Mouse (Mus musculus): ENCODE data around the gene Dhh. TPM values are rescaled to one million over a fixed set of nuclear protein-coding genes. Genes with fewer than 3 reads are reported as not detected.

Dhh gene
- polyA plus RNA-seq, 1 experiment from 2014 or later = 2.4 TPM

- H3K4me2 ChIP-seq (ENCODE audit: low read depth, low read length) = no peak overlapping the region
- no peak overlapping the region for H3K27ac ChIP-seq (ENCODE audit: low read length)
- H3K9me3 ChIP-seq (ENCODE audit: control insufficient read depth, low read length) = no peaks in the 10 kb centered on the region
- no peak overlapping the region for H3K9ac ChIP-seq (ENCODE audit: low read length)
- no peaks in the 10 kb centered on the region for H3K27me3 ChIP-seq (ENCODE audit: control insufficient read depth, insufficient read depth, low read depth, low read length)
- ATAC-seq (ENCODE audit: low read depth) = no peak
- H3K4me1 ChIP-seq (replicated peaks; ENCODE audit: control insufficient read depth, insufficient read depth, low read length) = no peaks in the 10 kb centered on the region
- no peak overlapping the region for H3K4me3 ChIP-seq (ENCODE audit: low read length)
- 42% methylated on average over 8 of the region's 8 CpGs for WGBS
- no peaks in the 10 kb centered on the region for H3K36me3 ChIP-seq (ENCODE audit: control insufficient read depth, insufficient read depth, low read length)
Observed at GRCm38 (mm10) chr15:98886667-98887387, 11.5 kb downstream of the Dhh start.

- 61% methylated on average over 1 of the region's 1 CpGs for WGBS
- Histone ChIP-seq H3K4me2 (ENCODE audit: low read depth, low read length) (no peak overlapping the region), H3K36me3 (ENCODE audit: control insufficient read depth, insufficient read depth, low read length) (no peaks in the 10 kb centered on the region), H3K9me3 (ENCODE audit: control insufficient read depth, low read length) (no peaks in the 10 kb centered on the region), H3K4me3 (ENCODE audit: low read length) (no peak overlapping the region), H3K4me1 (replicated peaks; ENCODE audit: control insufficient read depth, insufficient read depth, low read length) (peaks cover 6% of the 10 kb centered on the region), H3K27ac (ENCODE audit: low read length) (no peak overlapping the region), H3K9ac (ENCODE audit: low read length) (no peak overlapping the region), H3K27me3 (ENCODE audit: control insufficient read depth, insufficient read depth, low read depth, low read length) (no peaks in the 10 kb centered on the region)
- no peak for ATAC-seq (ENCODE audit: low read depth)
Observed at GRCm38 (mm10) chr15:98884106-98884505, 14.2 kb downstream of the Dhh start.

DNA sequence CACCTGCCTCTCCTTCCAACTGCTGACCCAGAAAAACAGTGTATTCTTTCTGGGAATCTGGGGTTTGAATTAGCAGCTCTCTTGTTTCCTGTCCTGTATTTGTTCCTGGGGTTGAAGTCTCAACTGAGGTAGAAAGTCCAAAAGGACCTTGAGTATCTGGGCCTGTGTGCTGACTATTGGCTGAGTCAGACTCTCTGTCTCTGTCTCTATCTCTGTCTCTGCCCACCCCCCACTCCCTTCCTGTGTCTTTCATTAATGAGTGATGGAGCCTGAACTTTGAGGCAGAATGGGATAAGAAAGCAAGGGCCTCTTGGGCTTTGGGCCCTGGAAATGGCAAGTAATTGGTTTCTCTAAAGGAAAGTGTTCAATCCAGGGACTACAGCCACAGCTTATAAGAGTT lies 14.7 kb downstream of the Dhh start:
- no peak overlapping the region for H3K4me2 ChIP-seq (ENCODE audit: low read depth, low read length)
- H3K4me1 ChIP-seq (replicated peaks; ENCODE audit: control insufficient read depth, insufficient read depth, low read length) = peaks cover 6% of the 10 kb centered on the region
- no peaks in the 10 kb centered on the region for H3K36me3 ChIP-seq (ENCODE audit: control insufficient read depth, insufficient read depth, low read length)
- H3K27ac ChIP-seq (ENCODE audit: low read length) = no peak overlapping the region
- ATAC-seq (ENCODE audit: low read depth) = no peak
- no peaks in the 10 kb centered on the region for H3K9me3 ChIP-seq (ENCODE audit: control insufficient read depth, low read length)
- no peaks in the 10 kb centered on the region for H3K27me3 ChIP-seq (ENCODE audit: control insufficient read depth, insufficient read depth, low read depth, low read length)
- H3K4me3 ChIP-seq (ENCODE audit: low read length) = no peak overlapping the region
- no peak overlapping the region for H3K9ac ChIP-seq (ENCODE audit: low read length)

DNA sequence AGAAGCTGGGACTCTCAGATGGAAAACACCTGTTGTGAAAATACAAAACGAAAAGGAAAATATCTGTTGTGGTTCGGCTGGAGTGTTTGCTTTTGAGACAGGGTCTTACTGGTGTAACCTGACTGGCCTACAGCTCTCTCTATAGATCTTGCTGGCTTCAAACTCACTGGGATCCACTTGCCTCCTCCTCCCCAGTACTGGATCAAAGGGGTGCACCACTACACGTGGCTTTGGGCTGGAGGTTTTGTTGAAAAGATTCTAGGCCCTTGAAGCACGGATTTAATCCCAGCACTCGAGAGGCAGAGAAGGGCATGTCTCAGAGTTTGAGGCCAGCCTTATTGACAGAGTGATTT lies 16.7 kb downstream of the Dhh start:
- WGBS = 11% methylated on average over 5 of the region's 5 CpGs
- ATAC-seq (ENCODE audit: low read depth) = 0 out of 2 replicates have a peak, but pooled peaks have one; percentile 6

GRCm38 (mm10) chr15:98880978-98881655 lies 17.2 kb downstream of the Dhh start:
- Histone ChIP-seq H3K9ac (ENCODE audit: low read length) (peak overlapping the region; percentile 80), H3K36me3 (ENCODE audit: control insufficient read depth, insufficient read depth, low read length) (no peaks in the 10 kb centered on the region), H3K27me3 (ENCODE audit: control insufficient read depth, insufficient read depth, low read depth, low read length) (no peaks in the 10 kb centered on the region), H3K9me3 (ENCODE audit: control insufficient read depth, low read length) (no peaks in the 10 kb centered on the region), H3K4me1 (replicated peaks; ENCODE audit: control insufficient read depth, insufficient read depth, low read length) (peaks cover 6% of the 10 kb centered on the region), H3K27ac (ENCODE audit: low read length) (peak overlapping the region; percentile 82), H3K4me3 (ENCODE audit: low read length) (peak overlapping the region; percentile 85), H3K4me2 (ENCODE audit: low read depth, low read length) (peak overlapping the region; percentile 94)
- ATAC-seq (ENCODE audit: low read depth) = peak; percentile 99
- under 1% methylated on average over 47 of the region's 48 CpGs for WGBS

More for the DNA sequence above, 16.7 kb downstream of the Dhh start:
- Histone ChIP-seq H3K4me3 (ENCODE audit: low read length) (peak overlapping the region; percentile 85), H3K9me3 (ENCODE audit: control insufficient read depth, low read length) (no peaks in the 10 kb centered on the region), H3K36me3 (ENCODE audit: control insufficient read depth, insufficient read depth, low read length) (no peaks in the 10 kb centered on the region), H3K4me2 (ENCODE audit: low read depth, low read length) (peak overlapping the region; percentile 94), H3K9ac (ENCODE audit: low read length) (0 out of 2 replicates have a peak overlapping the region, but pooled peaks have one; percentile 5), H3K27ac (ENCODE audit: low read length) (no peak overlapping the region; the same call in 1 of the 2 replicates), H3K4me1 (replicated peaks; ENCODE audit: control insufficient read depth, insufficient read depth, low read length) (peaks cover 6% of the 10 kb centered on the region), H3K27me3 (ENCODE audit: control insufficient read depth, insufficient read depth, low read depth, low read length) (no peaks in the 10 kb centered on the region)

- no peaks in the 10 kb centered on the region for H3K27me3 ChIP-seq (ENCODE audit: control insufficient read depth, insufficient read depth, low read depth, low read length)
- no peak overlapping the region for H3K4me2 ChIP-seq (ENCODE audit: low read depth, low read length)
- no peak overlapping the region for H3K27ac ChIP-seq (ENCODE audit: low read length)
- no peaks in the 10 kb centered on the region for H3K36me3 ChIP-seq (ENCODE audit: control insufficient read depth, insufficient read depth, low read length)
- peaks cover 11% of the 10 kb centered on the region for H3K4me1 ChIP-seq (replicated peaks; ENCODE audit: control insufficient read depth, insufficient read depth, low read length)
- WGBS = 15% methylated on average over 3 of the region's 3 CpGs
- no peak overlapping the region for H3K9ac ChIP-seq (ENCODE audit: low read length)
- no peak for ATAC-seq (ENCODE audit: low read depth)
- no peaks in the 10 kb centered on the region for H3K9me3 ChIP-seq (ENCODE audit: control insufficient read depth, low read length)
- H3K4me3 ChIP-seq (ENCODE audit: low read length) = no peak overlapping the region
Observed at GRCm38 (mm10) chr15:98877331-98877730, 21.0 kb downstream of the Dhh start.

DNA sequence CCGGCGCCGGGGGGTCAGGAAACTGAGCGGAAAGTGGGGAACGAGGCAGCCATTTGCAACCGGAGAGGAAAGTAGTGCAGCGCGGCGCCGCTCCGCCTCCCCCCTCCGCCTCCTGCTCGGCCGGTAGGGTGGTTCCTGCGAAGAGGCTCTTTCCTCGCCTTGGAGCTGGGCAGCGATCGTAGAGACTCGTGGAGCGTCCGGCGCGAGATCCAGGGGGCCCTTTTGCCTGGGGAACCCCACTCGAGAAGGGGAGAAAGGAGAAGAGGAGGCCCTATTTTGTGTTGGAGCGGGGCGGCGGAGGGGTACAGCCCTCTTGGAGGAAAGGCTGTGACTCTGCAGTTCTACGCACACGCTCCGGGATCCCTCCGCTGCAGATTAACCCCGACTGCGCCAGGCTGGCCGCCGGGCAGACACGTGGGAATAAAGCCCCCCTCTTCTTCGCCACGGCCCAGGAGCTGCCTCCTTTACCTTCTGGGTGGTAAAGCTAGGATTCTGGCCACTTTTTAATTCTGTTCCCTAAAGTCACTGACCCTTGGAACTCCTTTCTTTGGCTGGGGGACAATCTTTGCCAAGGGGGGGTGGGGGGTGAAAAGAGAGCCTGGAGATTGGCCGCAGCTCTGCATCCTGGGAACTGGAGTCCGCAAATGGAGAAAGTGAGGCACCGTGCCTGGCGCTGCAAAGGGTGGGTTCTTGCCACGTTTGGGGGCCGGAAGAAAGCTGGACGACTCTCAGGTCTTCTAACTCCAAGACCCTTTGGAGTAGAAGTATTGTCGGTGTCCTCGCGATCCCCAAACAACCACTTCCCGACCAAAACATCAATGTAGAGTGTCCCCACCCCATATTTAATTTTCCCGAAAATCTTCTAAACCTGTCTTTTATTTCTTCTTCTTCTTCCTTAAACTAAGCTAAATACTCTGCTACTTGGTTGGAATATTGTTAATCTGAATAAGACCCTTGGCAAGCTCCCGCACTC lies 26.1 kb downstream of the Dhh start:
- H3K9ac ChIP-seq (ENCODE audit: low read length) = peak overlapping the region; percentile 91
- peaks cover 31% of the 10 kb centered on the region for H3K4me1 ChIP-seq (replicated peaks; ENCODE audit: control insufficient read depth, insufficient read depth, low read length)
- no peaks in the 10 kb centered on the region for H3K9me3 ChIP-seq (ENCODE audit: control insufficient read depth, low read length)
- H3K27ac ChIP-seq (ENCODE audit: low read length) = peak overlapping the region; percentile 96
- H3K36me3 ChIP-seq (ENCODE audit: control insufficient read depth, insufficient read depth, low read length) = no peaks in the 10 kb centered on the region
- 2% methylated on average over 50 of the region's 51 CpGs for WGBS
- no peaks in the 10 kb centered on the region for H3K27me3 ChIP-seq (ENCODE audit: control insufficient read depth, insufficient read depth, low read depth, low read length)
- H3K4me2 ChIP-seq (ENCODE audit: low read depth, low read length) = peak overlapping the region; percentile 93
- peak; percentile 76 for ATAC-seq (ENCODE audit: low read depth)
- peak overlapping the region; percentile 71 for H3K4me3 ChIP-seq (ENCODE audit: low read length)

- H3K9ac ChIP-seq (ENCODE audit: low read length) = peak within 1 kb of the TSS; percentile 91
- H3K4me2 ChIP-seq (ENCODE audit: low read depth, low read length) = peak within 1 kb of the TSS; percentile 93
- H3K36me3 ChIP-seq (ENCODE audit: control insufficient read depth, insufficient read depth, low read length) = peaks cover 4% of the 10 kb centered on the region
- H3K4me1 ChIP-seq (replicated peaks; ENCODE audit: control insufficient read depth, insufficient read depth, low read length) = peaks cover 35% of the 10 kb centered on the region
- H3K27ac ChIP-seq (ENCODE audit: low read length) = peak within 1 kb of the TSS; percentile 96
- no peaks in the 10 kb centered on the region for H3K27me3 ChIP-seq (ENCODE audit: control insufficient read depth, insufficient read depth, low read depth, low read length)
- no peaks in the 10 kb centered on the region for H3K9me3 ChIP-seq (ENCODE audit: control insufficient read depth, low read length)
- ATAC-seq (ENCODE audit: low read depth) = peak; percentile 72
- under 1% methylated on average over 67 of the region's 94 CpGs for WGBS
- peak within 1 kb of the TSS; percentile 71 for H3K4me3 ChIP-seq (ENCODE audit: low read length)
Observed at GRCm38 (mm10) chr15:98871070-98871915, 27.0 kb downstream of the Dhh start, which contains the start of gene Kmt2d. TSS of gene Kmt2d (minus strand) at chr15:98871204.

Measured in lung, embryonic 16.5 days (tissue).